Mouse (Mus musculus): ENCODE measurements at regions not wholly inside any gene's neighbourhood (a gene's known extent, or its start where the extent isn't known, plus 50 kb on each side); places are given as distances from the start of the nearest gene placed in this dataset.

- DNase-seq (ENCODE audit: low spot score) (no peak), ATAC-seq (replicated peaks; ENCODE audit: low FRiP score) (no peak)
- WGBS = 64% methylated on average over 3 of the region's 3 CpGs
- H3K27ac ChIP-seq (ENCODE audit: low read depth, low read length) = no peak overlapping the region
- no peak overlapping the region for H3K4me3 ChIP-seq (ENCODE audit: low read depth, low read length)
- no peaks in the 10 kb centered on the region for H3K9me3 ChIP-seq (ENCODE audit: control insufficient read depth, low read length)
- no peak overlapping the region for H3K9ac ChIP-seq (ENCODE audit: low read depth, low read length)
- no peaks in the 10 kb centered on the region for H3K36me3 ChIP-seq (ENCODE audit: control insufficient read depth, insufficient read depth, low read length)
- H3K4me2 ChIP-seq = no peak overlapping the region
- H3K4me1 ChIP-seq (replicated peaks; ENCODE audit: control insufficient read depth, insufficient read depth, low read length) = no peaks in the 10 kb centered on the region
- H3K27me3 ChIP-seq (replicated peaks; ENCODE audit: control insufficient read depth, insufficient read depth, low read length) = no peaks in the 10 kb centered on the region
Observed at GRCm38 (mm10) chr15:60655113-60655512, 198.5 kb downstream of the Fam84b start.

- no peak overlapping the region for H3K9ac ChIP-seq (ENCODE audit: low read depth, low read length)
- WGBS = 90% methylated on average over 2 of the region's 2 CpGs
- ATAC-seq (replicated peaks; ENCODE audit: low FRiP score) (no peak), DNase-seq (ENCODE audit: low spot score) (no peak)
- H3K4me3 ChIP-seq (ENCODE audit: low read depth, low read length) = no peak overlapping the region
- no peaks in the 10 kb centered on the region for H3K4me1 ChIP-seq (replicated peaks; ENCODE audit: control insufficient read depth, insufficient read depth, low read length)
- H3K36me3 ChIP-seq (ENCODE audit: control insufficient read depth, insufficient read depth, low read length) = no peaks in the 10 kb centered on the region
- no peak overlapping the region for H3K4me2 ChIP-seq
- no peaks in the 10 kb centered on the region for H3K9me3 ChIP-seq (ENCODE audit: control insufficient read depth, low read length)
- no peak overlapping the region for H3K27ac ChIP-seq (ENCODE audit: low read depth, low read length)
- H3K27me3 ChIP-seq (replicated peaks; ENCODE audit: control insufficient read depth, insufficient read depth, low read length) = no peaks in the 10 kb centered on the region
Observed at GRCm38 (mm10) chr15:60649252-60649651, 204.3 kb downstream of the Fam84b start.

DNA sequence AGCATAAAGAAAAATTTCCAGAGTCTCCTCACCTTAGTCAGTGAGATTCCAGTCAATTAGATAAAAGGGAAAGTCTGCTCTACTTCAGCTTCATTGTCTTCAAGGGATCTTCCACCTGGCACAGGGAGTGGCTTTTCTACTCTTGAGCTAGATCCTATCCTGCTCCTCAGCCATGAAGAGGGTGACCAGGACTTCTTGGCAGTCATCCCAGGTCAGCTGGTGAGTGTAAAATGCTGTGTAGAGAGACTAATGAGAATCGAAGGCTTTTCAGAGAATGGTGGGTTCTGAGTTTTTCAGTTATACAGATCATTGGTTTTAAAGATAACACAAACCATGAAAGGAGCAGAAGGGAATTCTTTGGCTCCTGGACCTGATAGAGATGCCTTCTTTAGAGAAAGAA, 211.8 kb downstream of the Fam84b start:
- no peak overlapping the region for H3K4me3 ChIP-seq (ENCODE audit: low read depth, low read length)
- H3K9me3 ChIP-seq (ENCODE audit: control insufficient read depth, low read length) = no peaks in the 10 kb centered on the region
- DNase-seq (ENCODE audit: low spot score) = no peak
- H3K4me2 ChIP-seq = no peak overlapping the region
- H3K9ac ChIP-seq (ENCODE audit: low read depth, low read length) = no peak overlapping the region
- no peaks in the 10 kb centered on the region for H3K27me3 ChIP-seq (replicated peaks; ENCODE audit: control insufficient read depth, insufficient read depth, low read length)
- H3K4me1 ChIP-seq (replicated peaks; ENCODE audit: control insufficient read depth, insufficient read depth, low read length) = no peaks in the 10 kb centered on the region
- H3K27ac ChIP-seq (ENCODE audit: low read depth, low read length) = no peak overlapping the region
- H3K36me3 ChIP-seq (ENCODE audit: control insufficient read depth, insufficient read depth, low read length) = no peaks in the 10 kb centered on the region
- WGBS = 79% methylated on average over 1 of the region's 1 CpGs
- ATAC-seq (replicated peaks; ENCODE audit: low FRiP score) = no peak

GRCm38 (mm10) chr15:60633457-60633850, 220.1 kb downstream of the Fam84b start:
- Histone ChIP-seq H3K36me3 (ENCODE audit: control insufficient read depth, insufficient read depth, low read length) (no peaks in the 10 kb centered on the region), H3K9me3 (ENCODE audit: control insufficient read depth, low read length) (no peaks in the 10 kb centered on the region), H3K27me3 (replicated peaks; ENCODE audit: control insufficient read depth, insufficient read depth, low read length) (no peaks in the 10 kb centered on the region), H3K4me2 (no peak overlapping the region), H3K4me1 (replicated peaks; ENCODE audit: control insufficient read depth, insufficient read depth, low read length) (no peaks in the 10 kb centered on the region), H3K9ac (ENCODE audit: low read depth, low read length) (no peak overlapping the region), H3K27ac (ENCODE audit: low read depth, low read length) (no peak overlapping the region), H3K4me3 (ENCODE audit: low read depth, low read length) (no peak overlapping the region)
- 68% methylated on average over 3 of the region's 3 CpGs for WGBS
- ATAC-seq (replicated peaks; ENCODE audit: low FRiP score) (no peak), DNase-seq (ENCODE audit: low spot score) (no peak)

- no peak overlapping the region for H3K4me2 ChIP-seq
- ATAC-seq (replicated peaks; ENCODE audit: low FRiP score) = no peak
- H3K27ac ChIP-seq (ENCODE audit: low read depth, low read length) = no peak overlapping the region
- H3K9me3 ChIP-seq (ENCODE audit: control insufficient read depth, low read length) = no peaks in the 10 kb centered on the region
- H3K27me3 ChIP-seq (replicated peaks; ENCODE audit: control insufficient read depth, insufficient read depth, low read length) = no peaks in the 10 kb centered on the region
- H3K4me3 ChIP-seq (ENCODE audit: low read depth, low read length) = no peak overlapping the region
- H3K4me1 ChIP-seq (replicated peaks; ENCODE audit: control insufficient read depth, insufficient read depth, low read length) = no peaks in the 10 kb centered on the region
- no peak overlapping the region for H3K9ac ChIP-seq (ENCODE audit: low read depth, low read length)
- no peaks in the 10 kb centered on the region for H3K36me3 ChIP-seq (ENCODE audit: control insufficient read depth, insufficient read depth, low read length)
- 81% methylated on average over 4 of the region's 4 CpGs for WGBS
- no peak for DNase-seq (ENCODE audit: low spot score)
Observed at GRCm38 (mm10) chr15:60632789-60633456, 220.7 kb downstream of the Fam84b start.

DNA sequence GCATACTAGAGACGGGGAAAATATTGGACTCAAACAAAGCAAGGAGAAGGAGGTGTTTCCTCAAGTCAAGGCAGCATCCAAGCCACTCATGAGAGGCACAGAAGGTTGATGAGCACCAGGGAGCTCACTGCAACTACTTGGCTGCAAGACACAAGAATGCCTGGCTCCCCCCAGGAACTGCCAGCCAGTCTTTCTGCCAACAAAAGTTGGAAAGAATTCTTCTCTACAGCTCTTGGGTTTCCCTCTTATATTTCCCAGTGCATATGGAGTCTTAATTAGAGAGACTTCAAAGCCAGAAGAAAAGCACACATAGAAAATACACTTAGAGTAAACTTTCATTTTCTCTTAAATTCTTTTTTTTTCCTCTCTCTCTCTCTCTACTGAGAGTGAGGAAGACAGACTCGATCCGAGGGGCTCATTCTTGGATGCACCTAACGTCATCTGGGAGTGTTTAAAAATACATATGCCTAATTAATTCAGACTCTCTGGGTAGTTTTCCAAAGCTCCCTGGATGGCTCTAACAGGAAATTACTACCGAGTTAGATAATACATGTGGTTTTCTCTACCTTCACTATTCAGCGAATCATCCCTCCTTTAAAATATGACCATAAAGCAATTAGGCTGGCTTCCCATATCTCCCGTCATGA, 222.7 kb downstream of the Fam84b start:
- Histone ChIP-seq H3K27ac (ENCODE audit: low read depth, low read length) (no peak overlapping the region), H3K36me3 (ENCODE audit: control insufficient read depth, insufficient read depth, low read length) (no peaks in the 10 kb centered on the region), H3K9ac (ENCODE audit: low read depth, low read length) (no peak overlapping the region), H3K27me3 (replicated peaks; ENCODE audit: control insufficient read depth, insufficient read depth, low read length) (no peaks in the 10 kb centered on the region), H3K4me3 (ENCODE audit: low read depth, low read length) (no peak overlapping the region), H3K4me2 (no peak overlapping the region), H3K9me3 (ENCODE audit: control insufficient read depth, low read length) (no peaks in the 10 kb centered on the region), H3K4me1 (replicated peaks; ENCODE audit: control insufficient read depth, insufficient read depth, low read length) (no peaks in the 10 kb centered on the region)
- 67% methylated on average over 7 of the region's 7 CpGs for WGBS
- DNase-seq (ENCODE audit: low spot score) (no peak), ATAC-seq (replicated peaks; ENCODE audit: low FRiP score) (no peak)

DNA sequence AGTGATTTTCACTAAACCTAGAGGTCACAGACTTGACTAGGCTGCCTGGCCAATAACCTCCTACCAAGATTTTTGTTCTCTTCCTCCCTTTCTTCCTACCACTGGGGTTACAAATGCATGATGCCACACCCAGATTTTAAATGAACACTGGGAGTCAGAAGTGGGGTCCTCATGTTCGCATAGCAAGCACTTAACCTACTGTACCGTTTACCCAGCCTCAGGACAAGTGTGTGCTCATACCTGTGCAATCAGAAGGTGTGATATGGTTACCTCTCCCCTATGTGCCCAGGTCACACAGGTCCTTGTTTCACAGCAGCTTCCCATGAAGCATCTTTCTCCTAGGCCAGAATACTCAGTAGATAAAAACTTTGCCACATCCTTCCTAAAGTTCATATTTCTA, 234.8 kb downstream of the Fam84b start:
- H3K4me3 ChIP-seq (ENCODE audit: low read depth, low read length) = no peak overlapping the region
- DNase-seq (ENCODE audit: low spot score) = no peak
- 76% methylated on average over 2 of the region's 2 CpGs for WGBS
- no peak for ATAC-seq (replicated peaks; ENCODE audit: low FRiP score)
- no peaks in the 10 kb centered on the region for H3K4me1 ChIP-seq (replicated peaks; ENCODE audit: control insufficient read depth, insufficient read depth, low read length)
- H3K36me3 ChIP-seq (ENCODE audit: control insufficient read depth, insufficient read depth, low read length) = no peaks in the 10 kb centered on the region
- no peak overlapping the region for H3K9ac ChIP-seq (ENCODE audit: low read depth, low read length)
- H3K27me3 ChIP-seq (replicated peaks; ENCODE audit: control insufficient read depth, insufficient read depth, low read length) = no peaks in the 10 kb centered on the region
- H3K27ac ChIP-seq (ENCODE audit: low read depth, low read length) = no peak overlapping the region
- H3K4me2 ChIP-seq = no peak overlapping the region
- H3K9me3 ChIP-seq (ENCODE audit: control insufficient read depth, low read length) = no peaks in the 10 kb centered on the region

GRCm38 (mm10) chr15:60617371-60617770, 236.2 kb downstream of the Fam84b start:
- H3K27me3 ChIP-seq (replicated peaks; ENCODE audit: control insufficient read depth, insufficient read depth, low read length) = no peaks in the 10 kb centered on the region
- H3K9me3 ChIP-seq (ENCODE audit: control insufficient read depth, low read length) = no peaks in the 10 kb centered on the region
- H3K9ac ChIP-seq (ENCODE audit: low read depth, low read length) = no peak overlapping the region
- DNase-seq (ENCODE audit: low spot score) (no peak), ATAC-seq (replicated peaks; ENCODE audit: low FRiP score) (no peak)
- WGBS = 38% methylated on average over 2 of the region's 2 CpGs
- H3K27ac ChIP-seq (ENCODE audit: low read depth, low read length) = no peak overlapping the region
- H3K36me3 ChIP-seq (ENCODE audit: control insufficient read depth, insufficient read depth, low read length) = no peaks in the 10 kb centered on the region
- H3K4me1 ChIP-seq (replicated peaks; ENCODE audit: control insufficient read depth, insufficient read depth, low read length) = no peaks in the 10 kb centered on the region
- no peak overlapping the region for H3K4me3 ChIP-seq (ENCODE audit: low read depth, low read length)
- no peak overlapping the region for H3K4me2 ChIP-seq

- no peaks in the 10 kb centered on the region for H3K4me1 ChIP-seq (replicated peaks; ENCODE audit: control insufficient read depth, insufficient read depth, low read length)
- ATAC-seq (replicated peaks; ENCODE audit: low FRiP score) (no peak), DNase-seq (ENCODE audit: low spot score) (no peak)
- H3K9me3 ChIP-seq (ENCODE audit: control insufficient read depth, low read length) = no peaks in the 10 kb centered on the region
- no peak overlapping the region for H3K4me2 ChIP-seq
- H3K27ac ChIP-seq (ENCODE audit: low read depth, low read length) = no peak overlapping the region
- no peaks in the 10 kb centered on the region for H3K27me3 ChIP-seq (replicated peaks; ENCODE audit: control insufficient read depth, insufficient read depth, low read length)
- no peak overlapping the region for H3K4me3 ChIP-seq (ENCODE audit: low read depth, low read length)
- H3K9ac ChIP-seq (ENCODE audit: low read depth, low read length) = no peak overlapping the region
- H3K36me3 ChIP-seq (ENCODE audit: control insufficient read depth, insufficient read depth, low read length) = no peaks in the 10 kb centered on the region
Observed at GRCm38 (mm10) chr15:60601885-60602284, 251.7 kb downstream of the Fam84b start.
